Mouse (Mus musculus) hindbrain, embryonic 15.5 days (tissue): ENCODE results near the gene 2310030G06Rik. TPM values are rescaled to one million over a fixed set of nuclear protein-coding genes. Genes with fewer than 3 reads are reported as not detected.

ENCODE experiments used
- ATAC-seq: fragments of 200-750 bp; cut with Nextera tagmentation; 2 replicates; pipeline ENCODE4 v1.8.0; 2017; ENCODE audit warnings: low read depth, moderate number of reproducible peaks, moderate TSS enrichment; ENCODE audit not compliant: low FRiP score
- H3K27ac ChIP-seq: fragments of 300-500 bp; sonication (generic); replicated peaks from 2 replicates; pipeline ENCODE4 v1.5.1; 2015; ENCODE audit warnings: mild to moderate bottlenecking, inconsistent platforms
- H3K27me3 ChIP-seq: fragments of 300-500 bp; sonication (generic); 2 replicates; pipeline ENCODE4 v1.6.1; 2015; ENCODE audit warnings: control low read depth, inconsistent platforms
- H3K36me3 ChIP-seq: fragments of 300-500 bp; sonication (generic); 2 replicates; pipeline ENCODE4 v1.6.1; 2015; ENCODE audit warnings: control low read depth, inconsistent platforms
- H3K4me1 ChIP-seq: fragments of 300-500 bp; sonication (generic); replicated peaks from 2 replicates; pipeline ENCODE4 v1.6.1; 2015; ENCODE audit warnings: control low read depth, inconsistent platforms
- H3K4me2 ChIP-seq: fragments of 300-500 bp; sonication (generic); 2 replicates; pipeline ENCODE4 v1.6.1; 2015; ENCODE audit warnings: moderate library complexity, mild to moderate bottlenecking, inconsistent platforms
- H3K4me3 ChIP-seq: fragments of 300-500 bp; sonication (generic); 2 replicates; pipeline ENCODE4 v1.5.1; 2015; ENCODE audit warnings: mild to moderate bottlenecking, inconsistent platforms
- H3K9ac ChIP-seq: fragments of 300-500 bp; sonication (generic); 2 replicates; pipeline ENCODE4 v1.6.1; 2015; ENCODE audit warnings: inconsistent platforms
- H3K9me3 ChIP-seq: fragments of 300-500 bp; sonication (generic); 2 replicates; pipeline ENCODE4 v1.6.1; 2016; ENCODE audit warnings: control low read depth, inconsistent platforms
- WGBS: fragments of 180-500 bp; shearing (Covaris S2); methylation state at CpG from one replicate; pipeline ENCODE4 v1.1.7; 2015; 5-methylcytosine and 5-hydroxymethylcytosine counted together
- polyA plus RNA-seq: library from polyadenylated mRNA; unstranded; fragments of >200 nt; fragmentation: Nextera tagmentation; extraction: Ambion mirVana; gene quantifications from 2 replicates; pipeline ENCODE4 v1.2.1, GENCODE M21; 2015

The 2310030G06Rik gene
- polyA plus RNA-seq, 1 experiment from 2014 or later = 2.0 TPM

GRCm38 (mm10) chr9:50722451-50722911 is 23.9 kb downstream of the 2310030G06Rik start:
- WGBS = 20% methylated on average over 8 of the region's 8 CpGs
- ATAC-seq = peak; percentile 43; the same call in 1 of the 2 replicates
- H3K9me3 ChIP-seq = no peaks in the 10 kb centered on the region
- H3K27me3 ChIP-seq = no peaks in the 10 kb centered on the region
- H3K9ac ChIP-seq = no peak overlapping the region
- peak overlapping the region; percentile 59 for H3K27ac ChIP-seq
- peaks cover 56% of the 10 kb centered on the region for H3K4me1 ChIP-seq
- no peak overlapping the region for H3K4me3 ChIP-seq
- peak overlapping the region; percentile 38 for H3K4me2 ChIP-seq
- H3K36me3 ChIP-seq = no peaks in the 10 kb centered on the region

- Histone ChIP-seq H3K36me3 (no peaks in the 10 kb centered on the region), H3K27ac (no peak overlapping the region), H3K9ac (no peak overlapping the region), H3K9me3 (no peaks in the 10 kb centered on the region), H3K4me3 (no peak overlapping the region), H3K27me3 (no peaks in the 10 kb centered on the region), H3K4me1 (peaks cover 42% of the 10 kb centered on the region), H3K4me2 (no peak overlapping the region)
- 41% methylated on average over 12 of the region's 12 CpGs for WGBS
- ATAC-seq = no peak
Observed at GRCm38 (mm10) chr9:50721061-50721460, 25.3 kb downstream of the 2310030G06Rik start.

- ATAC-seq = no peak
- Histone ChIP-seq H3K9ac (no peak overlapping the region), H3K36me3 (no peaks in the 10 kb centered on the region), H3K27ac (no peak overlapping the region), H3K4me2 (no peak overlapping the region), H3K4me3 (no peak overlapping the region), H3K9me3 (no peaks in the 10 kb centered on the region), H3K4me1 (peaks cover 20% of the 10 kb centered on the region), H3K27me3 (no peaks in the 10 kb centered on the region)
- WGBS = 84% methylated on average over 4 of the region's 4 CpGs
Observed at GRCm38 (mm10) chr9:50718878-50719277, 27.5 kb downstream of the 2310030G06Rik start.

GRCm38 (mm10) chr9:50714188-50714587 is 32.1 kb downstream of the 2310030G06Rik start:
- Histone ChIP-seq H3K36me3 (peaks cover 6% of the 10 kb centered on the region; the same call in 1 of the 2 replicates), H3K27me3 (no peaks in the 10 kb centered on the region), H3K4me3 (no peak overlapping the region), H3K9me3 (no peaks in the 10 kb centered on the region), H3K9ac (no peak overlapping the region), H3K27ac (no peak overlapping the region), H3K4me1 (no peaks in the 10 kb centered on the region), H3K4me2 (no peak overlapping the region)
- WGBS = 72% methylated on average over 4 of the region's 4 CpGs
- no peak for ATAC-seq

- Histone ChIP-seq H3K9me3 (no peaks in the 10 kb centered on the region), H3K4me2 (no peak overlapping the region), H3K27me3 (no peaks in the 10 kb centered on the region), H3K27ac (no peak overlapping the region), H3K4me3 (no peak overlapping the region), H3K36me3 (peaks cover 6% of the 10 kb centered on the region; the same call in 1 of the 2 replicates), H3K9ac (no peak overlapping the region), H3K4me1 (no peaks in the 10 kb centered on the region)
- no peak for ATAC-seq
- WGBS = 87% methylated on average over 4 of the region's 4 CpGs
Observed at GRCm38 (mm10) chr9:50711337-50711736, 35.0 kb downstream of the 2310030G06Rik start.

GRCm38 (mm10) chr9:50709108-50709507 is 37.2 kb downstream of the 2310030G06Rik start:
- no peak for ATAC-seq
- Histone ChIP-seq H3K4me1 (no peaks in the 10 kb centered on the region), H3K9me3 (no peaks in the 10 kb centered on the region), H3K27me3 (no peaks in the 10 kb centered on the region), H3K4me2 (no peak overlapping the region), H3K9ac (no peak overlapping the region), H3K4me3 (no peak overlapping the region), H3K27ac (no peak overlapping the region), H3K36me3 (peaks cover 6% of the 10 kb centered on the region; the same call in 1 of the 2 replicates)
- WGBS = 31% methylated on average over 2 of the region's 2 CpGs

- Histone ChIP-seq H3K9ac (no peak overlapping the region), H3K27ac (no peak overlapping the region), H3K4me2 (no peak overlapping the region), H3K4me1 (no peaks in the 10 kb centered on the region), H3K27me3 (no peaks in the 10 kb centered on the region), H3K4me3 (no peak overlapping the region), H3K9me3 (no peaks in the 10 kb centered on the region), H3K36me3 (peaks cover 11% of the 10 kb centered on the region; the same call in 1 of the 2 replicates)
- WGBS = 32% methylated on average over 6 of the region's 6 CpGs
- ATAC-seq = no peak
Observed at GRCm38 (mm10) chr9:50704907-50705306, 41.4 kb downstream of the 2310030G06Rik start.

- no peaks in the 10 kb centered on the region for H3K9me3 ChIP-seq
- H3K27ac ChIP-seq = no peak overlapping the region
- 65% methylated on average over 11 of the region's 11 CpGs for WGBS
- peaks cover 11% of the 10 kb centered on the region; the same call in 1 of the 2 replicates for H3K36me3 ChIP-seq
- no peak overlapping the region for H3K9ac ChIP-seq
- no peak overlapping the region for H3K4me2 ChIP-seq
- no peak for ATAC-seq
- H3K27me3 ChIP-seq = no peaks in the 10 kb centered on the region
- H3K4me1 ChIP-seq = peaks cover 31% of the 10 kb centered on the region
- no peak overlapping the region for H3K4me3 ChIP-seq
Observed at GRCm38 (mm10) chr9:50700921-50701691, 45.2 kb downstream of the 2310030G06Rik start.

- Histone ChIP-seq H3K4me3 (peak overlapping the region; percentile 67), H3K27ac (peak overlapping the region; percentile 81), H3K4me2 (peak overlapping the region; percentile 91), H3K9ac (peak overlapping the region; percentile 67), H3K9me3 (no peaks in the 10 kb centered on the region), H3K27me3 (no peaks in the 10 kb centered on the region), H3K4me1 (peaks cover 34% of the 10 kb centered on the region), H3K36me3 (peaks cover 14% of the 10 kb centered on the region)
- ATAC-seq = peak; percentile 50
- WGBS = under 1% methylated on average over 64 of the region's 70 CpGs
Observed at GRCm38 (mm10) chr9:50698418-50699409, 47.6 kb downstream of the 2310030G06Rik start.

- Histone ChIP-seq H3K27me3 (no peaks in the 10 kb centered on the region), H3K9ac (peak overlapping the region; percentile 61), H3K4me1 (peaks cover 36% of the 10 kb centered on the region), H3K4me2 (peak overlapping the region; percentile 91), H3K36me3 (peaks cover 21% of the 10 kb centered on the region), H3K4me3 (peak overlapping the region; percentile 67), H3K9me3 (no peaks in the 10 kb centered on the region), H3K27ac (peak overlapping the region; percentile 79)
- peak; percentile 72 for ATAC-seq
- WGBS = 1% methylated on average over 12 of the region's 12 CpGs
Observed at GRCm38 (mm10) chr9:50697706-50698041, 48.7 kb downstream of the 2310030G06Rik start.

- Histone ChIP-seq H3K4me3 (peak overlapping the region; percentile 67), H3K9me3 (no peaks in the 10 kb centered on the region), H3K4me2 (peak overlapping the region; percentile 91), H3K27me3 (no peaks in the 10 kb centered on the region), H3K27ac (peak overlapping the region; percentile 79), H3K9ac (peak overlapping the region; percentile 61), H3K4me1 (peaks cover 36% of the 10 kb centered on the region), H3K36me3 (peaks cover 19% of the 10 kb centered on the region)
- WGBS = 26% methylated on average over 12 of the region's 12 CpGs
- ATAC-seq = no peak; the same call in 1 of the 2 replicates
Observed at GRCm38 (mm10) chr9:50696851-50697705, 49.3 kb downstream of the 2310030G06Rik start.
